Mouse (Mus musculus): ENCODE measurements at regions not wholly inside any gene's neighbourhood (a gene's known extent, or its start where the extent isn't known, plus 50 kb on each side); places are given as distances from the start of the nearest gene placed in this dataset.

- DNase-seq (ENCODE audit: low read depth, low spot score): peak; percentile 50
Observed at GRCm38 (mm10) chr13:37562652-37563051, 215.5 kb upstream of the Rreb1 start.

- DNase-seq (ENCODE audit: low read depth, low spot score): no peak
Observed at GRCm38 (mm10) chr13:37569051-37569450, 209.1 kb upstream of the Rreb1 start.

- DNase-seq (ENCODE audit: low read depth, low spot score): no peak
Observed at GRCm38 (mm10) chr13:37569486-37569885, 208.7 kb upstream of the Rreb1 start.

GRCm38 (mm10) chr13:37572983-37573382, 205.2 kb upstream of the Rreb1 start:
- DNase-seq (ENCODE audit: low read depth, low spot score): no peak

GRCm38 (mm10) chr13:37579231-37579630, 199.0 kb upstream of the Rreb1 start:
- DNase-seq (ENCODE audit: low read depth, low spot score): no peak

- no peak for DNase-seq (ENCODE audit: low read depth, low spot score)
Observed at GRCm38 (mm10) chr13:37579775-37580174, 198.4 kb upstream of the Rreb1 start.

- no peak for DNase-seq (ENCODE audit: low read depth, low spot score)
Observed at GRCm38 (mm10) chr13:37580806-37581205, 197.4 kb upstream of the Rreb1 start.

- no peak for DNase-seq (ENCODE audit: low read depth, low spot score)
Observed at GRCm38 (mm10) chr13:37581374-37581773, 196.8 kb upstream of the Rreb1 start.

GRCm38 (mm10) chr13:37585476-37585875, 192.7 kb upstream of the Rreb1 start:
- DNase-seq (ENCODE audit: low read depth, low spot score): no peak

GRCm38 (mm10) chr13:37586511-37586910, 191.7 kb upstream of the Rreb1 start:
- DNase-seq (ENCODE audit: low read depth, low spot score): no peak

- no peak for DNase-seq (ENCODE audit: low read depth, low spot score)
Observed at GRCm38 (mm10) chr13:37587911-37588310, 190.3 kb upstream of the Rreb1 start.

GRCm38 (mm10) chr13:37588528-37589176, 189.5 kb upstream of the Rreb1 start:
- no peak for DNase-seq (ENCODE audit: low read depth, low spot score)

- no peak for DNase-seq (ENCODE audit: low read depth, low spot score)
Observed at GRCm38 (mm10) chr13:37592149-37592548, 186.1 kb upstream of the Rreb1 start.

- DNase-seq (ENCODE audit: low read depth, low spot score): no peak
Observed at GRCm38 (mm10) chr13:37595196-37595595, 183.0 kb upstream of the Rreb1 start.

- DNase-seq (ENCODE audit: low read depth, low spot score): no peak
Observed at GRCm38 (mm10) chr13:37597575-37597974, 180.6 kb upstream of the Rreb1 start.

GRCm38 (mm10) chr13:37598165-37598775, 179.9 kb upstream of the Rreb1 start:
- no peak for DNase-seq (ENCODE audit: low read depth, low spot score)

- DNase-seq (ENCODE audit: low read depth, low spot score): no peak
Observed at GRCm38 (mm10) chr13:37599679-37600078, 178.5 kb upstream of the Rreb1 start.

GRCm38 (mm10) chr13:37600172-37600571, 178.0 kb upstream of the Rreb1 start:
- no peak for DNase-seq (ENCODE audit: low read depth, low spot score)

GRCm38 (mm10) chr13:37601068-37601467, 177.1 kb upstream of the Rreb1 start:
- no peak for DNase-seq (ENCODE audit: low read depth, low spot score)

- DNase-seq (ENCODE audit: low read depth, low spot score): no peak
Observed at GRCm38 (mm10) chr13:37602256-37602655, 175.9 kb upstream of the Rreb1 start.

GRCm38 (mm10) chr13:37603226-37603994, 174.8 kb upstream of the Rreb1 start:
- no peak for DNase-seq (ENCODE audit: low read depth, low spot score)

GRCm38 (mm10) chr13:37606250-37606649, 171.9 kb upstream of the Rreb1 start:
- no peak for DNase-seq (ENCODE audit: low read depth, low spot score)

GRCm38 (mm10) chr13:37609085-37609484, 169.1 kb upstream of the Rreb1 start:
- DNase-seq (ENCODE audit: low read depth, low spot score): no peak
